Mouse (Mus musculus) heart, postnatal 0 days (tissue): ENCODE measurements around the gene Eng. TPM values are rescaled to one million over a fixed set of nuclear protein-coding genes. Genes with fewer than 3 reads are reported as not detected.
A peak's percentile ranks its signal among the peaks of the same experiment; 100 is the strongest.

Experiments used
- ATAC-seq: fragments of 200-750 bp; cut with Nextera tagmentation; 2 replicates; pipeline ENCODE4 v1.8.0; 2017; ENCODE audit warnings: low read depth, moderate number of reproducible peaks, moderate library complexity; ENCODE audit not compliant: insufficient read depth
- DNase-seq: peaks from one replicate; pipeline ENCODE4 v3.0.0-alpha.2; 2016; ENCODE audit warnings: low spot score
- H3K27ac ChIP-seq: fragments of 300-500 bp; sonication (generic); 2 replicates; pipeline ENCODE4 v1.5.1; 2014; ENCODE audit warnings: low read depth, mild to moderate bottlenecking
- H3K27me3 ChIP-seq: fragments of 300-500 bp; sonication (generic); 2 replicates; pipeline ENCODE4 v1.6.1; 2014; ENCODE audit warnings: low read length, mixed read lengths; ENCODE audit not compliant: control insufficient read depth, insufficient read depth
- H3K36me3 ChIP-seq: fragments of 300-500 bp; sonication (generic); replicated peaks from 2 replicates; pipeline ENCODE4 v1.6.1; 2014; ENCODE audit warnings: low read length, mixed read lengths; ENCODE audit not compliant: control insufficient read depth, insufficient read depth
- H3K4me1 ChIP-seq: fragments of 300-500 bp; sonication (generic); 2 replicates; pipeline ENCODE4 v1.6.1; 2014; ENCODE audit warnings: antibody characterized with exemption; ENCODE audit not compliant: control insufficient read depth, insufficient read depth
- H3K4me2 ChIP-seq: fragments of 300-500 bp; sonication (generic); 2 replicates; pipeline ENCODE4 v1.6.1; 2014; ENCODE audit warnings: low read depth, mild to moderate bottlenecking, low read length, moderate library complexity
- H3K4me3 ChIP-seq: fragments of 300-500 bp; sonication (generic); 2 replicates; pipeline ENCODE4 v1.5.1; 2014; ENCODE audit warnings: low read depth, low read length
- H3K9ac ChIP-seq: fragments of 300-500 bp; sonication (generic); replicated peaks from 2 replicates; pipeline ENCODE4 v1.6.1; 2014; ENCODE audit warnings: low read depth, low read length, mixed read lengths
- H3K9me3 ChIP-seq: fragments of 300-500 bp; sonication (generic); replicated peaks from 2 replicates; pipeline ENCODE4 v1.6.1; 2016; ENCODE audit warnings: low read length; ENCODE audit not compliant: control insufficient read depth
- CTCF ChIP-seq: IDR thresholded peaks from 2 replicates; pipeline ENCODE4 v1.5.1; 2016; ENCODE audit warnings: antibody characterized with exemption, control low read depth, low read depth
- EP300 ChIP-seq: IDR thresholded peaks from 2 replicates; pipeline ENCODE4 v1.6.1; 2016; ENCODE audit warnings: antibody characterized with exemption, low read depth
- WGBS: fragments of 180-500 bp; shearing (Covaris S2); extraction: QIAGEN DNeasy Blood & Tissue Kit; methylation state at CpG from one replicate; pipeline ENCODE4 v1.1.7; 2014; 5-methylcytosine and 5-hydroxymethylcytosine counted together
- polyA plus RNA-seq: library from polyadenylated mRNA; unstranded; fragments of >200 nt; fragmentation: Nextera tagmentation; extraction: Ambion mirVana; gene quantifications from 2 replicates; pipeline ENCODE4 v1.2.1, GENCODE M21; 2015
- total RNA-seq: library from RNA; depleted of rRNA; stranded (reverse); fragments of >200 nt; gene quantifications from 2 replicates; pipeline ENCODE4 v1.2.3, GENCODE M21; 2014; ENCODE audit warnings: low replicate concordance

Eng gene
- total and polyA plus RNA-seq, 2 experiments from 2014 or later: 123 to 137 TPM

- Histone ChIP-seq H3K4me2 (no peak overlapping the region), H3K9me3 (no peaks in the 10 kb centered on the region), H3K27me3 (no peaks in the 10 kb centered on the region), H3K27ac (no peak overlapping the region), H3K4me1 (no peaks in the 10 kb centered on the region), H3K4me3 (no peak overlapping the region), H3K36me3 (peaks cover 70% of the 10 kb centered on the region), H3K9ac (no peak overlapping the region)
- WGBS: 71% methylated on average over 16 of the region's 16 CpGs
- ATAC-seq (no peak), DNase-seq (no peak)
- TF ChIP-seq EP300: no peak
- no peak for TF ChIP-seq CTCF
Observed at GRCm38 (mm10) chr2:32673176-32673917, 27.0 kb downstream of the Eng start.

GRCm38 (mm10) chr2:32676821-32677220 is 30.4 kb downstream of the Eng start:
- peaks cover 79% of the 10 kb centered on the region for H3K36me3 ChIP-seq
- TF ChIP-seq CTCF: peak; percentile 16; the same call in 1 of the 2 replicates
- no peak for TF ChIP-seq EP300
- no peak overlapping the region for H3K27ac ChIP-seq
- ATAC-seq (no peak), DNase-seq (no peak)
- no peak overlapping the region for H3K4me2 ChIP-seq
- no peaks in the 10 kb centered on the region for H3K9me3 ChIP-seq
- no peak overlapping the region for H3K4me3 ChIP-seq
- 87% methylated on average over 3 of the region's 3 CpGs for WGBS
- H3K9ac ChIP-seq: no peak overlapping the region
- H3K4me1 ChIP-seq: peaks cover 11% of the 10 kb centered on the region; the same call in 1 of the 2 replicates
- H3K27me3 ChIP-seq: no peaks in the 10 kb centered on the region

- Histone ChIP-seq H3K9me3 (no peaks in the 10 kb centered on the region), H3K27me3 (no peaks in the 10 kb centered on the region), H3K9ac (no peak overlapping the region), H3K4me3 (no peak overlapping the region), H3K27ac (no peak overlapping the region), H3K4me1 (peaks cover 11% of the 10 kb centered on the region; the same call in 1 of the 2 replicates), H3K36me3 (peaks cover 80% of the 10 kb centered on the region), H3K4me2 (no peak overlapping the region)
- WGBS: 82% methylated on average over 7 of the region's 7 CpGs
- TF ChIP-seq CTCF (no peak), EP300 (no peak)
- DNase-seq: no peak
- ATAC-seq: no peak
Observed at GRCm38 (mm10) chr2:32677683-32678082, 31.3 kb downstream of the Eng start.

GRCm38 (mm10) chr2:32680051-32680451 is 33.7 kb downstream of the Eng start:
- H3K4me3 ChIP-seq: no peak overlapping the region
- no peak overlapping the region for H3K4me2 ChIP-seq
- peaks cover 77% of the 10 kb centered on the region for H3K36me3 ChIP-seq
- no peaks in the 10 kb centered on the region for H3K27me3 ChIP-seq
- no peak overlapping the region for H3K9ac ChIP-seq
- H3K4me1 ChIP-seq: peaks cover 11% of the 10 kb centered on the region; the same call in 1 of the 2 replicates
- TF ChIP-seq CTCF: no peak
- no peak for TF ChIP-seq EP300
- no peak overlapping the region for H3K27ac ChIP-seq
- ATAC-seq (peak; percentile 53), DNase-seq (peak; percentile 55)
- 23% methylated on average over 7 of the region's 7 CpGs for WGBS
- H3K9me3 ChIP-seq: no peaks in the 10 kb centered on the region

- no peak overlapping the region for H3K9ac ChIP-seq
- peaks cover 80% of the 10 kb centered on the region for H3K36me3 ChIP-seq
- DNase-seq (no peak), ATAC-seq (no peak)
- no peaks in the 10 kb centered on the region for H3K27me3 ChIP-seq
- no peak overlapping the region for H3K4me3 ChIP-seq
- no peak overlapping the region for H3K4me2 ChIP-seq
- TF ChIP-seq CTCF (no peak), EP300 (no peak)
- H3K9me3 ChIP-seq: no peaks in the 10 kb centered on the region
- H3K4me1 ChIP-seq: peaks cover 11% of the 10 kb centered on the region; the same call in 1 of the 2 replicates
- H3K27ac ChIP-seq: no peak overlapping the region
- WGBS: 87% methylated on average over 19 of the region's 19 CpGs
Observed at GRCm38 (mm10) chr2:32680961-32681650, 34.7 kb downstream of the Eng start.
